Mouse (Mus musculus) cortical plate, adult 2 months (tissue): Measurements from ENCODE around the gene Fam84a.

Experiments used
- CTCF ChIP-seq: fragments of 200-500 bp; IDR thresholded peaks from 2 replicates; pipeline ENCODE4 v1.5.1; 2011; ENCODE audit warnings: mild to moderate bottlenecking, control low read depth, low read length; ENCODE audit not compliant: insufficient read depth; ENCODE audit errors: extremely low read depth
- POLR2A ChIP-seq: fragments of 200-500 bp; IDR thresholded peaks from 2 replicates; pipeline ENCODE4 v1.6.1; 2011; ENCODE audit warnings: mild to moderate bottlenecking, low read length, control low read depth; ENCODE audit not compliant: insufficient read depth; ENCODE audit errors: extremely low read depth

GRCm38 (mm10) chr12:14149843-14150567 lies 1.8 kb downstream of the Fam84a start:
- TF ChIP-seq POLR2A (no peak), CTCF (peak; percentile 39)
